Mouse (Mus musculus): ENCODE results near the gene Khdc1a.

DNA sequence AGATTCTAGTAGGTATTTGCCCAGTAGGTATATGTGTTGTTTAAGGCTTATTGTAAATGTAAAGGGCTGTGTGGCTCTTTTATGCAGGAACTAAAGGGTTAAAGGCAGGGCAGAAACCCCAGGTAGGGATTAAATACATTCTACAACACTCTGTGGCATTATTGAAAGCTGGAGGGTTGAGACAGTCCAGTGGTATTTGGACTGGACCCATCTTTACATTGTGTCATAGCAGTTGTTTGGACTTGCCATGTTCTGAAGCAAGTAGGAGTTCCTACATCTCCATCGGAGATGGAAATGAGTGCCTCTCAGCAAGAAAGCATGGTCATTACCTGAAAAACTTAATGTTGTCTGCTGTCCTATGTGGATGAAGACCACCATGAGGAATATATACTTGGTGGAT lies 8.7 kb upstream of the Khdc1a start:
- no peak for TF ChIP-seq CTCF (IDR thresholded peaks at IDR 0.05; ENCODE audit: extremely low read depth, insufficient read depth, insufficient read length, insufficient replicate concordance)
- TF ChIP-seq POLR2A (IDR thresholded peaks at IDR 0.05; ENCODE audit: low read depth, low read length): no peak

All from spleen, adult 2 months (tissue).